Mouse (Mus musculus) left cerebral cortex, adult 18-20 months (tissue): ENCODE data around the gene Ewsr1. TPM values are rescaled to one million over a fixed set of nuclear protein-coding genes. Genes with fewer than 3 reads are reported as not detected.
"Not testable (repeated sequence)": the region's sequence is repeated elsewhere in the genome, so short reads cannot be mapped to it uniquely, and the experiment has no call there.

Experiments used
- DNase-seq, 2 experiments: peaks; one replicate each; pipeline ENCODE4 v3.0.0; 2021 to 2022; ENCODE audit warnings: low spot score in 2 of 2, mixed read lengths in 1 of 2
- total RNA-seq, 2 experiments: library from RNA; stranded (reverse); gene quantifications; 2 replicates each; pipeline ENCODE4 v1.2.3; 2021

Ewsr1 gene
- total RNA-seq, 2 experiments from 2014 or later: 265 to 298 TPM

DNA sequence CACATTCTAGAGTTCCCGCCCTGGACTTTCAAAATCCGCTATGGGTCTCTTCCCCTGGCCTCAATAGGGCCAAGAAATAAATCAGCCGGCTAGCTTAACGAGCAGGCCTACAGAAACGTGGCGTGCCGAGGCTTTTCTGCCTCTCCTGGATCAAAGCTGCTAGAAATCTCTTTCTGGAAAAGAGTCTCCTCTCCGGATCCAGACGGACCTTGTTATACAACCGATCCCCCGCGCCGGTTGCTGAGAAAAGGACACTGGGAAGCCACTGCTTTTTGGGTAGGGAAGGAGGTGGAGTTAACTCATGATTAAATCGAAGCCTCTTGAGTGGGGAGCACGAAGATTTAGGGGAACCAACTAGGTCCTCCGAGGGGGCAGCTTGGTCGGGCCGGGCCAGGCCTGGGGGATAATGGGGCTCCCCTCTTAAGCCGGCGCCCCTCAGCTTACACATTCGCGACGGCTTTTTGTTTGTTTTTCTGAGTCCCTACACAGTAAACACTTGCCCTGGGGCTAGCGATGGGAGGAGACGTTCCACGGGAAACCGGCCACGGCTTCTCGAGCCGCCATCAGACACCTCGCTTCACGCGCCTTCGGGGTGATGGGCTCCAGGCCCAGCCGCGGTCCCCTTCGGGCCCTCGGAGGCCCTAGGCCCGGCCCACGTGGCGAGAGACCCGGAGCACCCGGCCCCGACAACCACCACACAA, 881 bp downstream of the Ewsr1 start:
- peak; percentile 70 to 79 for DNase-seq

DNA sequence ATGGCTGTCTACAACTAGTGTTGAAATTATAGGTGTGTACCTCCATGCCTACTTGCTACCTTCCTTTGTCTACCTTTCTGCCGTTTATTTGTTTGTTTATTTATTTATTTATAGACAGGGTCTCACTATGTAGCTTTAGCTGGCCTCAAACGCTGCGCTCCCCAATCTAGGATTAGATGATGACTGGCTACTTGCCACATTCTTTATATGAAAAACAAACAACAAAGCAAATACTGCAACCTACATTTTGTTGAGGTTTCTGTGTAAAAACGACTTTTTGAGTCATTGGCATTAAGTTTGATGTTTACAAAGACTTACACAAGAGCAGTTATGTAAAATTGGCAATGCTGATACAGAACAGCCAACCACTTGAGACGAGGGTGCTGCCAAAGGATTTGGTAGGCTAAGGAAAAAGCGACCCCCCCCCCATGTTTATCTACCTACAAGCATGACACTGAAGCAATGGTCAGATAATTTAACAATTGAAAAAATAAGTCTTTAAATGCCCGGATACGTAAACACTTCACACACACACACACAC, 2.5 kb downstream of the Ewsr1 start:
- no peak for DNase-seq

DNA sequence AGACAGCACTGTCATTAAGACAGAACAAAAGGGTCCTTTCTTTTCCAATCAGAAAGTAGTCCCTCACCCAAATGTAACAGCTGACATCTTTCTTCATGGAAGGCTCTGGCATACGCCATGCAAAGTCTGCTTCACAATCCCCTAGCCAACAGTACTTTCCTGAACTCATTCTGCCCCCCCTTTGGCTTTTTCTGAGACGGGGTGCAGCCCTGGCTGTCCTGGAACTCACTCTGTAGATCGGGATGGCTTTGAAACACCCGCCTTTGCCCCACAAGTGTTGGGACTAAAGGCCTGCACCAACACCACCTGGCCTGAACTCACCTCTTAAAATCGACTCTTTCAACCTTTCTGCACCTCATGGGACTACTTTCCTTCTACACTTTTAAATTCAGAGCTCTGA, 3.2 kb downstream of the Ewsr1 start:
- no peak for DNase-seq

DNA sequence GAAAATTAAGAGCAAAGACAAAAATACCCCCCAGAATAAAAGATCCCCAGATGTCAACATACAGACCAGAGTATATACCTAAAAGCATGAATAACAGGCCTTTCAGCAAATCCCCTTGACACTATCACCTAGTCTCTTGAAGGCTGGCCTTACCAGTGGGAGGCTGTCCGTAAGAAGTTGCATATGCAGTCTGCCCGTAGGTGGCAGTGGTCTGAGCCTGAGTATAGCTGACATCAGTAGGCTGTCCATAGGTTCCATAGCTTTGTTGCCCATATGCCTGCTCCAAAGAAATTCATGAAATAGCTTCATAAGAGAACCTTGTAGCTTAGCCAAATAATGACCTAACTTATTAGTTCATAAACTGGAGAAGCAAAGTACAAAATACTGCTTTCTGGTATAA, 7.4 kb downstream of the Ewsr1 start:
- DNase-seq: no peak

DNA sequence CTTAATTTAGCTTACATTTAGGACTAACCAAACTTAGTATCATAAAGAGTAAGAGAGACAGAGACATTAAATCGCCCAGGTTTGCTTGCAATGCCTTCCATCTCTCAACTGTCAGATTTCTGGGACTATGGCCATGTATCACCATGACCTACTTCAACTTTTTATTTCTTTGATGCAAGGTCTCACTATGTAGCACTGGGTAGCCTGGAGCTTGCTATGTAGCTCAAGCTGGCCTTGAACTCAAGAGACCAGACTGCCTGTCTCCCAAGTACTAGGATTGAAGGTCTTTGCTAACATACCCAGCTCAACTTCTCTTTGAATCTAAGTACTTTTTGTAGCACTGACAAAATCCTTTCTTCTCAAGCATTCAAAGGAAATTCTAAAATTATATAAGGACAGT, 9.9 kb downstream of the Ewsr1 start:
- no peak for DNase-seq

DNA sequence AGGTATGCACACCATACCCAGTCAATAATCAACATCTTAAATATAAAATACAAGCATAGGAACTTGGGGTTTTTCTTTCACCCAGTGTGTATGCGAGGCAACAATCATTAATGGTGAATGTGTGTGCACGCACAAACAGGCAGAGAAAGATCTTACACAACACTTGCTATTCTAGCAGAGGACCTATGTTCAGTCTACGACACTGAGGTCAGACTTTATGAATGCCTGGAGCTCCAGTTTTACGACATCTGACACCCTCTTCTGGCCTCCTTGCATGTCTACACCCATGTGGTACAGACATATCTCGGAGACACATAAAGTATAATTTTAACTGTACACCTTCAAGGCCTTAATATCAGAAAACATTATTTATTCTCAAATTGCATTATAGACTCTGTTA, 22.2 kb downstream of the Ewsr1 start:
- DNase-seq: not testable (repeated sequence)

DNA sequence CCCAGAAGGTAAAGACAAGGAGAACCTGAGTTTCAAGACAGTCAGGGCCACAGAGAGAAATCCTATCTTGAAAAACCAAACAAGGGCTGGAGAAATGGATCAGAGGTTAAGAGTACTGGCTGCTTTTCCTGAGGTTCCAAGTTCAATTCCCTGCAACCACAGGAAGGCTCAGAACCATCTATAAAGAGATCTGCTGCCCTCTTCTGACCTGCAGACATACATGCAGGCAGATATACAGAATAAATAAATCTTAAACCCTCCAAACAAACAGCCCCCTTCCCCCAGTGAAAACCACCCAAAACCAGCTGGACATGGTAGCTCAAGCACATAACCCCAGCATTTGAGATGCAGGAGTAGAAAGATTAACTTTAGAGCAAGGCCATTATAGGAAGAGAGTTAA, 23.3 kb downstream of the Ewsr1 start:
- DNase-seq: no peak

DNA sequence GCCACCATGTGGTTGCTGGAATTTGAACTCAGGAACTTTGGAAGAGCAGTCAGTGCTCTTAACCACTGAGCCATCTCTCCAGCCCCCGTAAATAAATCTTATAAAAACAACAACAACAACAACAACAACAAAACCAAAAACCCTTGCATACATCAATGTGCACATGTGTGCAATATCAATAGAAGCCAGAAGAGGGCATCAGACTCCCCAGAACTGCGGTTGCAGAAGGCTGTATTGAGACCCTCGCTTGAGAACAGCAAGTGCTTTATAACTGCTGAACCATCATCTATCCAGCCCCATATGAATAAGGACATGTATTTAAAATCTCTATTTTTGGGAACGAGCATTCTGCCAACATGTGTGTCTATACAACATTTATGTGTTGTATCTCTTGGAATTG, 24.2 kb downstream of the Ewsr1 start:
- DNase-seq: no peak

DNA sequence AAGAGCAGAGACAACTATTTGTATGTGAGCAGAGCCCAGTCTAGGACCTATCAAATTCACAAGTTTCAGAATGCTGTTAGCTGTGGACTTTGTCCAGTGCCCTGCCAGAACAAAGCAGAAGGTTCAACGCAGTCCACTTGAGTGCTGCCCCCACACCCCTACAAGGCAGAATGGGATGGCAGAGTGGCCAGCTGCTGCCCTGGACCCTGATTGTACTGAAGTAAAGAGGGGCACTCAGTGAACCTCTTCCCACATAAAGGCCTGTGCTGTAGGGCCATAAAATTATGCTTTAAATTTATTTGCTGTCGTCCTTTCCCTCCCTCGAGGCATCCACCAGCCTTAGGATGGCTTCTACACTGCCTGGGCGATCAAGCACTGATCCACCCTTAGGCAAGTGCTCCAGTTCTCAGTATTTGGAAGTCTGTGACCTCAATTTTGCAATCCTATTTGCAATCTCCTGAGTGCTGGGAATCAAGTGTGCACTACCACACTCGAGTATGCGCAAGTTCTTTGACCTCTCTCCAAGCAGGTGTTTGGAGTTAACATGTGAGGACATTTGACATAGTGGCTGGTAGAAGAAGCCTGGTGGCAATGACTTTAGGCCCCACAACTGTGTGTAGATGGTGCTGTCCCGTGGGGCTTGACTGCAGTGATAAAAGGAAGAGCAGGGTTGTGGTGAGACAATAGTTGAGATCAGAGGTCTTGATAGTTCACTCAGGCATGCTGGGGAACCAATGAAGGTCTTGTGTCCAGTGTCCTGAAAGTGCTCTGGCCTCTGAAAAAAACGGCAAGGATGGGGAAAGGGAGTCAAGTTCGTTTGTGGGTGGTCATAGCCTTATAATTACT, 30.7 kb downstream of the Ewsr1 start:
- DNase-seq: no peak

DNA sequence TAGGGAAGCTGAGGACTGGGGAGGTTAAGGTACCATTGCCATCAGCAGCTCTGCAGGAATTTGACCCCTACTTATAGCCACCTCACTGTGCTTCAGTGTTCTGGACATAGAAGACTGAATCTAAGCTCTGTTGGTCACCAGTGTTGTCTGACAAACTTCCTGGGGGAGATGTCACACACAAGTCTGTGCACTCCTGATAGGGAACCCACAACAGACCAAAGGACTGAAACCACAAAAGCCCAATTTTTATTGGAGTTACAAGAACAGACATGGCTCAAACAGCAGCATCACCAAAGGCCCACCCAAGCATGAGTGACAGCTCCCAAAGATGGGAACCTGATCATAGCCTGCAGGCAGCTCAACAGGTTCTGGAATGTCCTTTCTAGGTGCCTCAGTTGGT, 32.0 kb downstream of the Ewsr1 start:
- DNase-seq: no peak

DNA sequence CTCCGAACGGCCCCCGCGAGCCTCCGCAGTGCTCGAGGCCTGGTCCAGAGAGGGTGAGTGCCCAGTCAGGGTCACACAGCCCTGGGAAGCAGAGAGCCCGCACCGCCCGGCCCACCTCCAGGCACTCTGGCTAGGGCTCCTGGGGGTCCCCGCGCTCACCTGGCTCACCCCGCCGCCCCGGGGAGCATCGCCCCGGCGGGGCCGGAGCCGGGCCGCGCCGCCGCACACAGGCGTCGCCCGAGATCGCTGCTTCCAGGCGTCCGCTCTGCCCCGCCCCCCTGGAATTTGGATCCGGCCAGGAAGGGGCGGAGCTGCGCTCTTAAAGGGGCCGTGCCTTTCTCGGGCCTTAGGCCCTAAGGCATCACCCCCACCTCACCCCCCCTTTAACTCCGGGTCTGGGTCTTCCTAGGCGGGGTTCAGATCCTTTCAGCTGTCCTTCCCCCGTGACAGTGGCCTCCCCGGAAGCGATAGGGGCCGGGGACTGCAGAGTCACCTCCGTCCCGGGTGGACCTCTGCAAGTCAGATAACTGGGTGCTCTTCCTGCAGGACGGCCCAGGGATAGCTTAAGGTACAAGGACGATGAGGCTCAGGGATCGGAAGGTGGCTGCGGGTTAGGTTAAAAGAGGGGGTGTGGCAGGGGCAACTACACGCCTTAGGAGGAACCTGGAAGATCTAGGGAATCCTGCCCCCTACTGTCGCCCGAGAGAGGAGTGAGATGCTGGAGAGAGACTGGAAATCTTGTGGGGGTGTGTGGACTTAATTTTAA, 33.8 kb downstream of the Ewsr1 start, which contains the start of gene Gas2l1:
Gene Gas2l1, minus strand, starts transcription at position 272 of the 766 bp plus-strand sequence.
- DNase-seq: peak; percentile 87 to 91

DNA sequence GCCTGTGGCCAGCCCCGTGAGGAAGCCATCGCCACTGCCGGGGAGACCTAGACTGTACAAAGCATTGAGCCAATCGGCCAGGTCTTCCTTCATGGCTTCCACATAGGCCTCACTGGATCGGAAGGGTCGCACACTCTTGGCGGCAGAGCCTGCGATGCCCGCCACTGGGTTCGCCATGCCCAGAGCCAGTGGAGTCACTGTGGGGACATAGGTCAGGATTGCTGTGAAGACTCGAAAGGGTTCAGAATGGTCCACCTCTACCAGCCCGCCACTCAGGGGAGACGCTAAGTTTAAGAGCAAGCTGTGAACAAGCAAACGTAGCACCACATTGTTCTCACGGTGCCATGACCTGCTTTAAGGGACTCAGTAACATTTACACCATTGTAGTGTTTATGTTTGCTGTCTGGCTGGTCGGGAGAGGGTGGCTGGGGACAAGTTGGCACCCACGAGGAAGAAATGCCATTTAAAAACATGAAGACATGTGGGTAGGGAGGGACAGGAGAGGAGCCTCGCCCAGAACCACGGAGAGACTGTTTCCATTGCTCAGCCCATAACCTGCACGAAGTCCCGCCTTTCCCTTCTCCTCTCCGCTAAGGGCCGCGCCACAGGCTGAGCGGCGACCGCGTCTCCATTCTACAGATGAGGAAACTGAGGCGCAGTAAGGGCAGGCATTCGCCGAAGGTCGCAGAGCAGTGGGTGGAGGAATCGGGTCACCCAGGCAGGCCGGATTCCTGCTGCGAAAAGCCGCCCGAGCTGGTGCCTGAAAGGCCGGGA, 34.6 kb downstream of the Ewsr1 start:
- peak; percentile 38 to 49 for DNase-seq

DNA sequence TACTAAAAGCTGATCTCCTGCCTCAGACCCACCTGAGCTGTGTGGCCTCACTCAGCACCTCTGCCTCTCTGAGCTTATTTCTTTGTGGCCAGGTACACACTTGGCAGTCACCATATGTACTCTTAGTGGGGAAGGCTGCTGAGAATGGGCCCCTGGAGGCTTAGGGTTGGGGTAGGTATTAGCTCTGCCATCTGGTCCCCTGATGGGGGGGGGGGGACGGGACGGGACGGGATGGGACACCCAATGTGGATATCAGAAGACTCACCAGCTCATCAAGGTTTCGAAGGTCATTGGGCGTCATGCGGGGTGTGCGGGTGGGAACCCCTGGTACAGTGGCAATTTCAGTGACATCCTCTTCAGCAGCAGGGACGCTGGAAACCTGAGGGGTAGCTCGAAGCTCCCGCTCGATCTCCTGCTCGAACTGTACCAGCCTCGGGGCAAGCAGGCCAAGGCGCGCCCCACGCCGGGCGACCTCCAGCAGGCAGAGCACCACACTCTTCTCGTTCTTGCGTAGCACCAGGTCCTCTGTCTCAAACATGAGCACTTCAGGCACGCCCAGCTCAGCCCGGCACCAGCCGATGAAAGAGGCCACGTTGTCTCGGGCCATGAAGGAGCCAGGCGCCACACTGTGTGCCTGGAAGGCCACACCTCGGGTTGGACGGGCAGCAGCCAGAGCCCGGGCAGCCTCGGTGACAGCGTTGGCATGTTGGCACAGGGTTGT, 35.3 kb downstream of the Ewsr1 start:
- peak in 1 of 2 experiments; percentile 46 for DNase-seq

DNA sequence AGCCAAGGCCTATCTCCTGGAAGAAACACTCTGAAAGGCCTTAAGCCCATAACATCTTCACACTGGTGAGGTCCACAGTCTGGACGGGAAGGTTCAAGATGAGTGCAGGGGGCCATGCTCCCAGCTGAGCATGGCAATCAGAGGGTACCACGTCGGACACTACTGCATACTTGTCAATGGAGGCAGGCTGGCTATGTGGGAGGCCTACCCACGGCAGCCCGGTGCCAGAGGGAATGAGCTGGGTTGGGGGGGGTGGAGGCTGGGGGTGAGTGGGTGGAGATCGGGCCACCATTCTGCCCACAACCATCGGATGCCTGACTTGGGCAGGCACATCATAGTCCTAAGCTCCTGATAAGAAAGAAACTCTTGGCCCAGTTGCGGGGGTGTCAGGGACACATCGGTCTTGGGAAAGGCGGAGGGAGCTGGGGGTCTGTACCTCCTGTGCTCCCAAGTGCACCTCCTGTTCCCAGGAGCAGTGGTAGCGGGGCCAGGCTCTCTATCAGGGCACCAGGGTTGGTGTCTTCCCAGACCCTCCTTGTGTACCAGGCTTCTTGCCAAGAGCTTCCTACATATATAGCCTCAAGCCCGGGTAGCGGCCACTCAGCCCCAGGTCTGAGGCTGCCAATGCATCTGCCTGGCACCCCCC, 36.1 kb downstream of the Ewsr1 start:
- DNase-seq: peak in 1 of 2 experiments; percentile 22

DNA sequence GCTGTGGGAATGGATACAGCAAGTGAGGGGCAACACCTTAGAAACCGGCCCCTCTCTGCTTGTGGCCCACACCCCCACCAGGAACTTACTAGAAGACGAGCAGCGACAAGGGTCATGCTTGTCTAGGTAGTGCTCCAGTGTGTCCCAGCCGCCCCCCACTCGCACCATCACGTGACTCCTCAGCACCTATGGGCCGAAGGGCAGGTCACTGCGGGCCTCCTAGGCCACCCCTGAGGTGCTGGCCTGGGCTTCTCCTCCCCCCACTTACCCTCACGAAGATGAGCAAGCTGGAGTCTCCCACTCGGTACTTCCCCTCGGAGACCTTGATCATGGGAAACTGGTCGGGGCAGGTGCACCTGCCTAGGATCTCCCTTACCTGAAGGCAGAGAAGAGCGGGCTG, 36.7 kb downstream of the Ewsr1 start:
- DNase-seq: no peak

DNA sequence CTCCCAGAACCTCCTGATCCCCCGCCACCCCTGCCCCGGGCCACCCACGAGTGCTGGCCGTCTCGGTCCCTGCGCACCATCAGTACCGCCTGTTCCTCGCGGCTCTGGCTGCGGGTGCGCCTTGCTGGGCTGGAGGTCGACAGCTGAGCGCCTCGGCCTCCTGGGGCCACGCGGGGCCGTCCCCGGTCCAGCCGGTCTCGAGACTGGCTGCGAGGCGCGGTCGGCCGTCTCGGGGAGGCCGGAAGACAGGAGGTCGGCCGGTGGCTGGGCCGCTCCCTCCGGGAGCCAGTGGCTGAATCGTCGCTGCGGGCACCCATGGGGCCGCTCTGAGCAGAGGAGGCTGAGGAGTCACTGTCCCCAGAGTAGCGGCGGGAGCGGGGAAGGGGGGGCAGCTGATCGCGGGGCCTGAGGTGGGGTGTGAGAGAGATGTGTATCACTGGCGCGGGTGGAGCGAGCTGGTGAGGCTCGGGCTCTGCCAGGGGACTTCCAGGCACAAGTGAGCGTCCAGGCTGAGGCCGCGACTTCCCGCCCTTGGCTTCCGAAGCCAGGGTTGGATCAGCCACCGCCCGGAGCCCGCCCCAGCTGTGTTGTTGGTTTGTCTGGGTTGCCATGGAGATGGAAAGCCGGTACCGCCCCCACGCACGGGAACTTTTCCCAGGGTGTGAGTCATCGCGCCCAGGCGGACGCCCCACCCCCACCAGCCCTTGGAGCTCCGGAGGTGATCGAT, 37.5 kb downstream of the Ewsr1 start:
- DNase-seq: peak; percentile 97 to 98

DNA sequence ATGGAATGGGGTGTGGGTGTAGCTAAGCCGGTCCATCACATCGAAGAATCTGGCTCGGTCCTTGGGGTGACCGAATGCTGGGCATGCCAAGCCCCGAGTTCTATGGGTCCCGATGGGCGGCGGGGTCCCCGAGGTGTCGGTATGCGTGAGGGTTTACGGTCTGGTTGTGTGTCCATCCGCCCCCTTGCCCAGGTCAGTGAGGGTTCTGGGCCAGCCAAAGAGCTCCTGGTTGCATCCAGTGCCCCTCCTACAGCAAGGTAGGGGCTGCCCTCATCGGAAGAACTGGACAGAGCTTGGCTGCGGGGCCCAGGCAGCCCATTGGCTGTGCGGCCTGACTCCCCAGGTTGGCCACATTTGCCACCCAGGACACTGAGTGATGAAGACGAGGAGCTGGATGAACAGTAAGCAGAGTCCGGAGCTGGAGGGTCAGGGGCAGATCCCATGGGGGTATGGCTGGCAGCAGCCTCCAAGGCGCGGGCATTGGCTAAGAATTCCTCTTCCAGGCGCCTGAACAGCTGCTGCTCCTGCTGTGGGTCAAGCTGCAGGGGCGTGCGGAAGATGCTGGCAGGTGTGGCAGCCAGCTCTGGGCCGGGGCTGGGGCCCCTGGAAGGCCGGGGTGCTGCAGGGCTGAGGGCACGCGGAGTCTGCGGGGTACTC, 38.2 kb downstream of the Ewsr1 start:
- peak in 1 of 2 experiments; percentile 20 for DNase-seq

DNA sequence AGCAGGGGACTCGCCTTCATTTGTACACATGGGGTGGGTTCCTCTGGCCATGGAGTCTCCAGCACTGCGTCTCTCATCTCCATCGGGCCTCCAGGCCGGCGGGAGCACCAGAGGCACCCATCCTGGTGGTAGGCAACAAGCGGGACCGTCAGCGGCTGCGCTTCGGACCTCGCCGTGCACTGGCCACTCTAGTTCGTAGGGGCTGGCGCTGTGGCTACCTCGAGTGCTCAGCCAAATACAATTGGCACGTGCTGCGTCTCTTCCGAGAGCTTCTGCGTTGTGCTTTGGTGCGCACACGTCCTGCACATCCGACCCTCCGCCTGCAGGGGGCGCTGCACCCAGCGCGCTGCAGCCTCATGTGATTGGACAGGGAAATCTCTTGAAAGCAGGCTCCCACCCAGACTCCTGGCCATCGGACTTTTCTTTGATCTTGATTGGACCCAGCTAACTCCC, 39.3 kb downstream of the Ewsr1 start:
- peak; percentile 59 to 70 for DNase-seq
